10 mouse cellular contexts compared by ENCODE assay signal in genomic region chr5:123556451-123556850, GRCm38 (mm10). TPM values are rescaled to one million over a fixed set of nuclear protein-coding genes. Genes with fewer than 3 reads are reported as not detected.
DNase-seq lines count a peak whose midpoint lies in the region; ATAC-seq lines count a peak whose summit lies in the region.
"Had no signal": no experiment of that assay in that cellular context is flagged by ENCODE, and none has a peak within 500 bp of the region (broad histone marks: within the 10 kb centered on the region; RNA-seq: fewer than 3 reads in every experiment).

No protein-coding gene starts in this region.

- 69% methylated on average over 2 of the region's 2 CpGs for WGBS in heart, embryonic 13.5 days

- intact Hi-C loops in heart, postnatal 25 days (cut with DNase I), result no loop called here

- H3K9ac ChIP-seq in heart, embryonic 13.5 days, result peak overlapping the region; percentile 47; the same call in 1 of the 2 replicates

- no peaks in the 10 kb centered on the region for H3K9me3 ChIP-seq in heart, embryonic 13.5 days
- H3K9me3 ChIP-seq: megakaryocyte, embryonic 14.5 days had no signal

- no peak overlapping the region for H3K4me3 ChIP-seq in heart, embryonic 13.5 days
- H3K4me3 ChIP-seq: megakaryocyte, embryonic 14.5 days had no signal

- peak; percentile 92 for DNase-seq in heart, adult 11 months
- DNase-seq in heart, postnatal 25 days (ENCODE audit: low spot score), result no peak
- peak; percentile 38 for DNase-seq in ovary, postnatal 36 days (ENCODE audit: low spot score)
- DNase-seq in ovary, adult 18-20 months (ENCODE audit: low spot score), result no peak
- peak; percentile 66 for DNase-seq in skeletal muscle tissue, adult 2 months (ENCODE audit: low read depth, low spot score)
- no peak for DNase-seq in urinary bladder, postnatal 10 days (ENCODE audit: low spot score)
- no peak for DNase-seq in thymus, postnatal 36 days

- no peak overlapping the region for H3K4me2 ChIP-seq in heart, embryonic 13.5 days

- no peaks in the 10 kb centered on the region for H3K27me3 ChIP-seq in heart, embryonic 13.5 days (replicated peaks)
- H3K27me3 ChIP-seq: megakaryocyte, embryonic 14.5 days had no signal

- no peak overlapping the region for H3K27ac ChIP-seq in heart, embryonic 13.5 days (replicated peaks)

- ATAC-seq in heart, embryonic 13.5 days (ENCODE audit: extremely low read depth, insufficient number of reproducible peaks, low FRiP score, low TSS enrichment), result no peak

- peaks cover 65% of the 10 kb centered on the region for H3K36me3 ChIP-seq in heart, embryonic 13.5 days

- H3K4me1 ChIP-seq in heart, embryonic 13.5 days, result peaks cover 3% of the 10 kb centered on the region; the same call in 1 of the 2 replicates
- H3K4me1 ChIP-seq: megakaryocyte, embryonic 14.5 days had no signal

RNA-seq across cellular contexts. Expression of gene Vps33a, which starts 16.4 kb away (rescaled TPM):
- total RNA-seq in heart, postnatal 25 days (2021), result 10 to 100 TPM; 24.8 to 34.0 TPM
- 18.6 and 20.3 TPM in 2 replicates for polyA plus RNA-seq in heart, embryonic 13.5 days (2015; fragmentation: Nextera tagmentation; extraction: Ambion mirVana)

RNA-seq across cellular contexts. Expression of gene Gm49027, which starts 31.2 kb away (rescaled TPM):
- not detected for total RNA-seq in heart, postnatal 25 days (2021)
- 0.43 TPM in 1 of 2 replicates, not detected in the other for polyA plus RNA-seq in heart, embryonic 13.5 days (2015; fragmentation: Nextera tagmentation; extraction: Ambion mirVana)
- polyA plus RNA-seq: C2C12 had no signal

RNA-seq across cellular contexts. Expression of gene Diablo, which starts 32.5 kb away (rescaled TPM):
- 10 to 100 TPM; 64.4 to 71.1 TPM for total RNA-seq in heart, postnatal 25 days (2021)
- polyA plus RNA-seq in heart, embryonic 13.5 days (2015; fragmentation: Nextera tagmentation; extraction: Ambion mirVana), result 89.2 and 97.1 TPM in 2 replicates

RNA-seq across cellular contexts. Expression of gene B3gnt4, which starts 46.2 kb away (rescaled TPM):
- not detected for total RNA-seq in heart, postnatal 25 days (2021)
- 0.20 and 0.35 TPM in 2 replicates for polyA plus RNA-seq in heart, embryonic 13.5 days (2015; fragmentation: Nextera tagmentation; extraction: Ambion mirVana)

Comparison
In these comparisons a context has a peak if more than half of its experiments do, and no peak if none do; other contexts are left out.
1. DNase-seq: peak in heart, adult 11 months (single experiment), ovary, postnatal 36 days (single experiment) and skeletal muscle tissue, adult 2 months (single experiment); none in heart, postnatal 25 days (single experiment), ovary, adult 18-20 months (single experiment), urinary bladder, postnatal 10 days (single experiment) and thymus, postnatal 36 days (0 of 2).